27 mouse cellular contexts compared by ENCODE assay signal in the genomic region with DNA sequence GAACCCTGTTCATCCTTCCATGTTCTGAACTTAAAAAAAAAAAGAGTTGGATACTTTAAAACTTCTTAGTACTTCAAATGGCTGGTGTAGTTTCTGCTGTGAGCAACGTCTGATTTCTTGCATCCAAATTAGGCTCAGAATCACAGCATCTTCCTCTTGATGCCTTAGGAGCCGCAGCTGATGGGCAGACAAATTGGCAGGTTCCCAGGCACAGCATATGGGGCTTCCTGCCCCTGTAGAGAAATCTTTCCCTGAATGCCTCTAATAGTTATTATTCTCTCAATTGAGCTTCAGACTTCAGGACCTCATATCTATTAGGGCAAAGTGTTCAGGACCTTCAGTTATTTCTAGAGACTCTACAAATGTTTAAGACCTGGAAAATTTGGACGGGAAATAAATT. TPM values are rescaled to one million over a fixed set of nuclear protein-coding genes. Genes with fewer than 3 reads are reported as not detected.
A peak's percentile ranks its signal among the peaks of the same experiment; 100 is the strongest.
DNase-seq lines count a peak whose midpoint lies in the region; ATAC-seq and TF ChIP-seq lines count a peak whose summit lies in the region.
"Had no signal": no experiment of that assay in that cellular context is flagged by ENCODE, and none has a peak within 500 bp of the region (broad histone marks: within the 10 kb centered on the region; RNA-seq: fewer than 3 reads in every experiment).

No protein-coding gene starts in this region.

- ATAC-seq in forebrain, embryonic 14.5 days: no peak
- ATAC-seq in forebrain, embryonic 15.5 days (replicated peaks): no peak
- ATAC-seq in midbrain, postnatal 0 days (ENCODE audit: low FRiP score): no peak
- ATAC-seq in midbrain, embryonic 13.5 days: no peak

- WGBS in forebrain, embryonic 14.5 days: 66% methylated on average over 3 of the region's 3 CpGs
- 62% methylated on average over 3 of the region's 3 CpGs for WGBS in forebrain, embryonic 15.5 days
- 64% methylated on average over 3 of the region's 3 CpGs for WGBS in midbrain, postnatal 0 days
- WGBS in midbrain, embryonic 13.5 days: 71% methylated on average over 3 of the region's 3 CpGs

- no peak overlapping the region for H3K4me3 ChIP-seq in forebrain, embryonic 14.5 days (ENCODE audit: low read depth, low read length)
- no peak overlapping the region for H3K4me3 ChIP-seq in forebrain, embryonic 15.5 days
- no peak overlapping the region for H3K4me3 ChIP-seq in midbrain, postnatal 0 days (ENCODE audit: low read depth, low read length)
- H3K4me3 ChIP-seq in midbrain, embryonic 13.5 days (replicated peaks): no peak overlapping the region
- H3K4me3 ChIP-seq: forebrain, embryonic 12.5 days; heart, adult 2 months; heart, embryonic 15.5 days; hindbrain, embryonic 15.5 days; left cerebral cortex, adult 2 months; limb, embryonic 12.5 days; liver, embryonic 13.5 days; myocyte had no signal

- intact Hi-C loops in gastrocnemius, postnatal 14 days (cut with DNase I; ENCODE audit: low total_unique reads): no loop called here

- H3K4me2 ChIP-seq in forebrain, embryonic 14.5 days (ENCODE audit: low read length): no peak overlapping the region
- H3K4me2 ChIP-seq in forebrain, embryonic 15.5 days (replicated peaks): no peak overlapping the region
- no peak overlapping the region for H3K4me2 ChIP-seq in midbrain, postnatal 0 days (ENCODE audit: low read depth, low read length, poor library complexity, severe bottlenecking)
- H3K4me2 ChIP-seq in midbrain, embryonic 13.5 days (replicated peaks): no peak overlapping the region
- H3K4me2 ChIP-seq: forebrain, embryonic 12.5 days; heart, embryonic 15.5 days; hindbrain, embryonic 15.5 days; limb, embryonic 12.5 days; liver, embryonic 13.5 days; lung, embryonic 14.5 days; midbrain, embryonic 11.5 days had no signal

- TF ChIP-seq CTCF in midbrain, postnatal 0 days (IDR thresholded peaks at IDR 0.05): no peak

- H3K27me3 ChIP-seq in forebrain, embryonic 14.5 days (replicated peaks; ENCODE audit: control insufficient read depth, insufficient read depth, low read length): no peaks in the 10 kb centered on the region
- no peaks in the 10 kb centered on the region for H3K27me3 ChIP-seq in forebrain, embryonic 15.5 days
- no peaks in the 10 kb centered on the region for H3K27me3 ChIP-seq in midbrain, postnatal 0 days (ENCODE audit: insufficient read depth, low read length)
- no peaks in the 10 kb centered on the region for H3K27me3 ChIP-seq in midbrain, embryonic 13.5 days
- H3K27me3 ChIP-seq: forebrain, embryonic 12.5 days; heart, embryonic 15.5 days; hindbrain, embryonic 15.5 days; limb, embryonic 12.5 days; liver, embryonic 13.5 days had no signal

- H3K4me1 ChIP-seq in forebrain, embryonic 14.5 days (ENCODE audit: control insufficient read depth, insufficient read depth, low read length): no peaks in the 10 kb centered on the region
- H3K4me1 ChIP-seq in forebrain, embryonic 15.5 days: no peaks in the 10 kb centered on the region
- H3K4me1 ChIP-seq in midbrain, postnatal 0 days (ENCODE audit: insufficient read depth, low read length): no peaks in the 10 kb centered on the region
- 0 out of 2 replicates have a peak, but pooled peaks cover 3% of the 10 kb centered on the region for H3K4me1 ChIP-seq in midbrain, embryonic 13.5 days (replicated peaks)
- H3K4me1 ChIP-seq: hindbrain, embryonic 15.5 days; limb, embryonic 12.5 days; liver, embryonic 13.5 days had no signal

- H3K9me3 ChIP-seq in forebrain, embryonic 14.5 days (replicated peaks; ENCODE audit: control insufficient read depth, low read length): no peaks in the 10 kb centered on the region
- H3K9me3 ChIP-seq in forebrain, embryonic 15.5 days: no peaks in the 10 kb centered on the region
- H3K9me3 ChIP-seq in midbrain, postnatal 0 days (ENCODE audit: low read length): no peaks in the 10 kb centered on the region
- 0 out of 2 replicates have a peak, but pooled peaks cover 3% of the 10 kb centered on the region for H3K9me3 ChIP-seq in midbrain, embryonic 13.5 days
- H3K9me3 ChIP-seq: forebrain, embryonic 12.5 days; heart, embryonic 15.5 days; hindbrain, embryonic 15.5 days; liver, embryonic 13.5 days had no signal

- no peaks in the 10 kb centered on the region for H3K36me3 ChIP-seq in forebrain, embryonic 14.5 days (ENCODE audit: control insufficient read depth, insufficient read depth, low read length)
- H3K36me3 ChIP-seq in forebrain, embryonic 15.5 days: no peaks in the 10 kb centered on the region
- H3K36me3 ChIP-seq in midbrain, postnatal 0 days (ENCODE audit: insufficient read depth, low read length): no peaks in the 10 kb centered on the region
- H3K36me3 ChIP-seq in midbrain, embryonic 13.5 days: no peaks in the 10 kb centered on the region
- H3K36me3 ChIP-seq: forebrain, embryonic 12.5 days; heart, embryonic 15.5 days; hindbrain, embryonic 15.5 days; limb, embryonic 12.5 days; liver, embryonic 13.5 days had no signal

- no peak overlapping the region for H3K27ac ChIP-seq in forebrain, embryonic 14.5 days (ENCODE audit: low read depth, low read length)
- H3K27ac ChIP-seq in forebrain, embryonic 15.5 days (replicated peaks): no peak overlapping the region
- H3K27ac ChIP-seq in midbrain, postnatal 0 days (ENCODE audit: low read depth, low read length): no peak overlapping the region
- no peak overlapping the region for H3K27ac ChIP-seq in midbrain, embryonic 13.5 days
- H3K27ac ChIP-seq: forebrain, embryonic 12.5 days; heart, adult 2 months; heart, embryonic 15.5 days; hindbrain, embryonic 15.5 days; left cerebral cortex, adult 2 months; limb, embryonic 12.5 days; liver, embryonic 13.5 days; macrophage; stomach, postnatal 0 days had no signal

- peak; percentile 56 for DNase-seq in forebrain, embryonic 14.5 days (ENCODE audit: low spot score)
- DNase-seq in midbrain, postnatal 0 days (ENCODE audit: low spot score): peak; percentile 69
- DNase-seq in cerebellum, adult 9-10 months: peak; percentile 84
- DNase-seq in layer of hippocampus, adult 8-10 months (ENCODE audit: low spot score in 2 of 2): peak; percentile 13 to 46
- DNase-seq in gastrocnemius, postnatal 14 days: no peak
- DNase-seq in ovary, adult 18-20 months (ENCODE audit: low spot score): no peak
- DNase-seq: adrenal gland, adult 8-10 months; gastrocnemius, postnatal 25 days; heart, adult 2 months; heart, postnatal 4 days; kidney, adult 2 months; kidney, postnatal 25 days; liver, embryonic 13.5 days; lung, embryonic 14.5 days had no signal

- H3K9ac ChIP-seq in forebrain, embryonic 14.5 days (ENCODE audit: low read length): no peak overlapping the region
- H3K9ac ChIP-seq in forebrain, embryonic 15.5 days (replicated peaks): no peak overlapping the region
- no peak overlapping the region for H3K9ac ChIP-seq in midbrain, postnatal 0 days (replicated peaks; ENCODE audit: low read length, poor library complexity, severe bottlenecking)
- H3K9ac ChIP-seq in midbrain, embryonic 13.5 days (replicated peaks): no peak overlapping the region
- H3K9ac ChIP-seq: forebrain, embryonic 12.5 days; heart, embryonic 15.5 days; hindbrain, embryonic 15.5 days; limb, embryonic 12.5 days; liver, embryonic 13.5 days; lung, embryonic 14.5 days had no signal

RNA-seq across cellular contexts. Expression of a gene that starts 19.8 kb away (rescaled TPM):
- 64.0 and 79.4 TPM in 2 replicates for polyA plus RNA-seq in forebrain, embryonic 14.5 days (2014; fragmentation: Nextera tagmentation; extraction: Ambion mirVana)
- polyA plus RNA-seq in forebrain, embryonic 15.5 days (2015; fragmentation: Nextera tagmentation; extraction: Ambion mirVana): 51.8 and 59.7 TPM in 2 replicates
- 8.4 and 10.1 TPM in 2 replicates for total RNA-seq in midbrain, postnatal 0 days (2014; rRNA removed)
- polyA plus RNA-seq in midbrain, postnatal 0 days (2015; fragmentation: Nextera tagmentation; extraction: Ambion mirVana): 6.3 and 8.0 TPM in 2 replicates
- polyA plus RNA-seq in midbrain, embryonic 13.5 days (2015; fragmentation: Nextera tagmentation; extraction: Ambion mirVana): 48.1 and 50.9 TPM in 2 replicates
- 1 to 10 TPM; 3.6 to 7.3 (median 4.9) TPM for total RNA-seq in layer of hippocampus, adult 8-10 months (2022)
- total RNA-seq in gastrocnemius, postnatal 14 days (2021): 1 to 10 TPM; 5.4 to 8.7 TPM

RNA-seq across cellular contexts. Expression of a gene that starts 49.5 kb away (rescaled TPM):
- not detected in 2 replicates for polyA plus RNA-seq in forebrain, embryonic 14.5 days (2014; fragmentation: Nextera tagmentation; extraction: Ambion mirVana)
- not detected in 2 replicates for polyA plus RNA-seq in forebrain, embryonic 15.5 days (2015; fragmentation: Nextera tagmentation; extraction: Ambion mirVana)
- 0.38 TPM in 1 of 2 replicates, not detected in the other for total RNA-seq in midbrain, postnatal 0 days (2014; rRNA removed)
- polyA plus RNA-seq in midbrain, postnatal 0 days (2015; fragmentation: Nextera tagmentation; extraction: Ambion mirVana): 0.31 TPM in 1 of 2 replicates, not detected in the other
- polyA plus RNA-seq in midbrain, embryonic 13.5 days (2015; fragmentation: Nextera tagmentation; extraction: Ambion mirVana): 0.30 TPM in 1 of 2 replicates, not detected in the other
- total RNA-seq in layer of hippocampus, adult 8-10 months (2022): not detected
- total RNA-seq in gastrocnemius, postnatal 14 days (2021): not detected
- total RNA-seq: adrenal gland, adult 8-10 months; gastrocnemius, postnatal 25 days; heart, adult 2 months; left cerebral cortex, adult 2 months had no signal
- polyA plus RNA-seq: embryonic facial prominence, embryonic 11.5 days; heart, adult 2 months; heart, embryonic 15.5 days; hindbrain, embryonic 15.5 days; limb, embryonic 12.5 days; liver, embryonic 13.5 days; lung, embryonic 14.5 days; macrophage; midbrain, embryonic 11.5 days; myocyte; neural tube, embryonic 14.5 days; stomach, postnatal 0 days had no signal

RNA-seq across cellular contexts. Expression of a gene that starts 50.5 kb away (rescaled TPM):
- polyA plus RNA-seq in forebrain, embryonic 14.5 days (2014; fragmentation: Nextera tagmentation; extraction: Ambion mirVana): 18.7 and 23.0 TPM in 2 replicates
- polyA plus RNA-seq in forebrain, embryonic 15.5 days (2015; fragmentation: Nextera tagmentation; extraction: Ambion mirVana): 22.5 and 23.1 TPM in 2 replicates
- 95.0 and 144 TPM in 2 replicates for total RNA-seq in midbrain, postnatal 0 days (2014; rRNA removed)
- polyA plus RNA-seq in midbrain, postnatal 0 days (2015; fragmentation: Nextera tagmentation; extraction: Ambion mirVana): 32.2 and 32.5 TPM in 2 replicates
- 12.5 and 13.4 TPM in 2 replicates for polyA plus RNA-seq in midbrain, embryonic 13.5 days (2015; fragmentation: Nextera tagmentation; extraction: Ambion mirVana)
- 100 to 1,000 TPM; 111 to 158 (median 139) TPM for total RNA-seq in layer of hippocampus, adult 8-10 months (2022)
- 1 to 10 TPM; 1.5 to 1.8 TPM for total RNA-seq in gastrocnemius, postnatal 14 days (2021)

Comparison
In these comparisons a context has a peak if more than half of its experiments do, and no peak if none do; other contexts are left out.
1. DNase-seq: peak in forebrain, embryonic 14.5 days (single experiment), midbrain, postnatal 0 days (single experiment), cerebellum, adult 9-10 months (single experiment) and layer of hippocampus, adult 8-10 months (2 of 2); none in gastrocnemius, postnatal 14 days (single experiment) and ovary, adult 18-20 months (single experiment).